Mouse (Mus musculus): ENCODE data around the gene Gm40193.

The Gm40193 gene

DNA sequence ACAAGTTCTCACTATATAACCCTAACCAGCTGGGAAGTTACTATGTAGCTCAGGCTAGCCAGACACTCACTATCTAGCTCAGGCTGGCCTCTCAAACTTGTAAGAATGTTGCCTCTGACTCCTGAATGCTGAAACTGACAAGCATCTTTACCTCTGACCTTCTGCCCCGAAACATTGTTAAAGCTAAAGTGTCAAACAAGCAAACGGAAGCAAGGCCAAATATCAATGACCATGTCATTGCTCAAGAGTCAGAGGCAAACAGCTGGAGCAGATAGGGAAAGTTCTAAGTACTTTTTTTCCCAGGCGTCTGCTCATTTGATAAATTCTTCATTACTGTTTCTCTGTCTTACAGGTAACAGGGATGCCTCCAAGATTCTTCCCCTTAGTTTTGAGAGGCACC, 30.7 kb downstream of the Gm40193 start:
- no peak for DNase-seq

DNA sequence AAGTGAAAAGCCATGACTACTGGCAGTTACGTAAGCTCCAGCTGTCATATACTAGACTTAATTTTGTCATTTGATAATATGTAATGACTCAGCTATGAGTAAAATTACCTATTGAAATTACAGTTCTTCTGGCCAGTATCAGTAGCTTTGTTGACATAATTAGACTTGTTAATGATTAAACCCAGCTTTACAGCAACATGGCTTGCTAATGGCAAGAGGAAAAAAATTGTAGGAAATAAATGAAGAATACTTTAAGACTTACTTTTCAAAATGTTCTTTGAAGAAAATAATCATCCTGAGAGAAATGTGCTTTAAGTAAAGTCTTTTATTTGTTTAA, 32.3 kb downstream of the Gm40193 start:
- DNase-seq = no peak

DNA sequence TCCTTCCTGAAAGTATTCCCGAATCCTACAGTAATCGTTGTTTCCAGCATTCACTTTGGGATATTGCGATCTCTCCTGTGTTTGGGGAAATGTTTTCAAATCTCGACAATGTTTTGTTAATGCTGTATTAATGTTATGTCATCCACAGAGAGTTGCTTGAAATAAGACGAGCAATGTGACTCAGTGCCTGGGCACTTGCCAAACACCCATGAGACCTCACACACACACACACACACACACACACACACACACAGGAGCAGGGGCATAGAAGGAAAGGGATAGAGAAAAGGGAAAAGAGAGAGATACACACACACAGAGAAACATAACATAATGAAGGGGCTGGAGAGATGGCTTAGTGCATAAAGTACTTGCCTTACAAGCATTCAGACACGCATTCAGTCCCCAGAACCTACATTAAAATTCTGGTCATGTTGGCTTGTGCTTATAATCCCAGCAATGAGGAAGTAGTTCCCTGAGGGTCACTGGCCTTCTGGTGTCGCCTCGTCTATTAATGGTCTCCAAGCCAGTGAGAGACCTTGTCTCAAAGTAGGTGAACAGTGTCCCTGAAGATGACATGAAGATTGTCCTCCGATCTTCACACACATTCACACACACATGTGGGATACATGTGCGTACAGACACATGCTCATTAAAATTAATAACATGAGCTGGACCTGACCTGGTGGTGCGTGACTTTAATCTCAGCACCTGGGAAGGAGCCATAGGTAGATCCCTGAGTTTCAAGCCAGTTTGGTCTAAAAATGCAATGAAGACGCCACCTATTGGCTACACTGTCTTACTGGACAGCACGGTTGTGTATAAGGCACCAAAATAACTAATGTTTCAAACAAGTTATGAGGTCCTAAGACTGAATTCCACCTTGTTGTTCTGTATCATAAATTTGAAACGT, 32.9 kb downstream of the Gm40193 start:
- peak; percentile 32 to 34 for DNase-seq

DNA sequence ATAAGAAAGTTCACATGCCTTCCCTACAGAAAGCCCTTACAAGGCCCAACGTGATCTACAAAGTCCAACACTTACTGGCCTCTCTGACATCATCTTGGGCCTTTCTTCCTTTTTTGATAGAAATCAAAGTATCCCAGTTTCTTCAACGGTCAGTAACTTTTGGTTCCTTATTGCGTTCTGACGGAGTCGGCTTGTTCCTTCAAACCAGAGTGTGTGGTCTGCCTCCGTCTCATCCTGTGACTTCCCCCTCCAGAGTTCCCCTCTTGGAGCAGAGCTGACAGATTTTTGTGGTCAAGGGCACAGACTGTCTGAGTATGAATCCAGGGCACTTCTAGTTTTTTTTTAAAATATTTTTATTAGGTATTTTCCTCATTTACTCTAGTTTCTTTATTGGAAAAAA, 43.1 kb downstream of the Gm40193 start:
- DNase-seq = no peak

DNA sequence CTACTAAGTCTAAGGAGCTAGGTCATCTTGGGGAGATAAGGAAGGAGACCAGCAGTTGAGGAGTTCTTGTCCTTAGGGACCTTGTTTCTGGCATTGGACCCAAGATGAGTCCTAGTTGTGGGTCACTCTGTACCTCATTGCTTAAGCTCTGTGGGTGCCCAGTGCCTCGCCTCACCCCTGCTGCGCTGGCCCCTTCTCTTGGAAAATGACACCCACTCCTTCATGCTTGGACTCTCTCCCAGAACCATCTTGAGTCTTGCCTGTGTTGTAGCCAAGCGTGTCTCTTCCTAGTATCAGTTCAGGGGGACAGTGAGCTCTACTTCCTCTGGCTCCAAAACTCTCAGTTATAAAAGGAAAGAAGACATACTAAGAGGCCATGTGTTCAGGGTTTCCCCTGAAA, 43.6 kb downstream of the Gm40193 start:
- DNase-seq = no peak

DNA sequence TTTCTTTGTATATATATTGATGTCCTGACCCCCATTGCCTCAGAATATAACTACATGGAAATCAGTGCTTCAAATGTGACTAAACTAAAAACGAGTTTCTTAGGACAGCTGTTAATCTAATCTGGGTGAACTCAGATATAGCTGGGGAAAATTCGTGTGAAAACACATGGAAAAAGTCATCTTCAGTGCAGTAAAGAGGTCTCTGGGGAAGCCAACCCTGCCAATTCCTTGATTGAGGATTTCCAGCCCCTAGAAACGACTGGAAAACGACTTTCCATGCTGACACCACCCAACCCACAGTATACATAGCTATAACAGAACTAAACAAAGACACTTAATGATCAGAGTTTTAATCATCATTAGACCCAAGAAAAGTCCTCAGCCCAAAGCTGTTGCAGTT, 44.9 kb downstream of the Gm40193 start:
- DNase-seq = no peak

DNA sequence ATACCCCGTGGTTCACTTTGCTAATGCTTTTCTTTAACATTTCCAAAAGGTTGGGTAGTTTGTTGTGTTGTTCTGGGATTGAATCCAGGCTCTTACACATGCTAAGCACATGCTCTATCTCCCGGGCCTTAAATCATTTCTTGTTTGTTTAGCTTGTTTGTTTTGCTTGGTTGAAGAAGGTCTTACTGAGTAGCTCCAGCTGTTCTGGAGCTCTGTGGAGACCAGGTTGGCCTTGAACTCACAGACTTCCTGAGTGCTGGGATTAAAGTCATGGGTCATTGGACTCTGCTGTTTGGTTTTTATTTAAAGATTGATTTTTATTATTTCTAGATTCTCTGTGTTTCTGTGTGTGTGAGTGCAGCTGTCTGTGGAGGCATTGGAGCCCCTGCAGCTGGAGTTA, 47.2 kb downstream of the Gm40193 start:
- DNase-seq = no peak

Data from cerebellum, postnatal 14 days (tissue).